ENCODE assay signal across 15 mouse cellular contexts in genomic region chr2:101908773-101909172, GRCm38 (mm10).
DNase-seq lines count a peak whose midpoint lies in the region.
"Had no signal": no experiment of that assay in that cellular context is flagged by ENCODE, and none has a peak within 500 bp of the region (broad histone marks: within the 10 kb centered on the region; RNA-seq: fewer than 3 reads in every experiment).

No protein-coding gene starts in this region.

- peak; percentile 28 to 33 for DNase-seq in cerebellum, postnatal 25 days
- no peak for DNase-seq in cerebellum, adult 18-20 months
- peak; percentile 68 for DNase-seq in right cerebral cortex, adult 18-20 months
- DNase-seq in right cerebral cortex, postnatal 10 days (ENCODE audit: low spot score in 2 of 2): no peak
- DNase-seq in left cerebral cortex, adult 9 months (ENCODE audit: low spot score in 2 of 2): peak; percentile 33 to 60
- peak; percentile 53 for DNase-seq in telencephalon, adult 2 months (ENCODE audit: low read depth, low spot score)
- no peak for DNase-seq in ovary, postnatal 10 days (ENCODE audit: low spot score)
- DNase-seq: B cell, adult 2 months; embryo, embryonic 11 days; gastrocnemius, adult 2 months; heart, adult 11 months; kidney, adult 8-10 months; kidney, postnatal 36 days; lung, postnatal 10 days; thymus, adult 18-20 months had no signal

Comparison
In these comparisons a context has a peak if more than half of its experiments do, and no peak if none do; other contexts are left out.
1. DNase-seq: peak in cerebellum, postnatal 25 days (2 of 2), right cerebral cortex, adult 18-20 months (single experiment), left cerebral cortex, adult 9 months (2 of 2) and telencephalon, adult 2 months (single experiment); none in cerebellum, adult 18-20 months (0 of 2), right cerebral cortex, postnatal 10 days (0 of 2) and ovary, postnatal 10 days (single experiment).